Mouse (Mus musculus) heart, adult 2 months (tissue): ENCODE measurements around the gene Tmem170. TPM values are rescaled to one million over a fixed set of nuclear protein-coding genes. Genes with fewer than 3 reads are reported as not detected.

Experiments
- DNase-seq, 2 experiments: peaks; one replicate each; pipeline ENCODE4 v3.0.0; 2021
- H3K27ac ChIP-seq: fragments of 200-600 bp; 2 replicates; pipeline ENCODE4 v1.8.1; 2022
- H3K27me3 ChIP-seq: fragments of 200-500 bp; 2 replicates; pipeline ENCODE4 v1.6.1; 2012; ENCODE audit warnings: mild to moderate bottlenecking, low read length, inconsistent platforms, mixed read lengths; ENCODE audit not compliant: control insufficient read depth, insufficient read depth
- H3K36me3 ChIP-seq: fragments of 200-500 bp; 2 replicates; pipeline ENCODE4 v1.6.1; 2012; ENCODE audit warnings: low read length, inconsistent platforms; ENCODE audit not compliant: control insufficient read depth, insufficient read depth
- H3K4me1 ChIP-seq: fragments of 200-500 bp; 2 replicates; pipeline ENCODE4 v1.6.1; 2011; ENCODE audit warnings: low read length; ENCODE audit not compliant: control insufficient read depth, insufficient read depth
- H3K4me3 ChIP-seq: fragments of 200-600 bp; 2 replicates; pipeline ENCODE4 v1.8.1; 2022
- H3K79me2 ChIP-seq: fragments of 200-500 bp; replicated peaks from 2 replicates; pipeline ENCODE4 v1.6.1; 2012; ENCODE audit warnings: mild to moderate bottlenecking, inconsistent platforms, low read length, moderate library complexity, mixed read lengths; ENCODE audit not compliant: control insufficient read depth, insufficient read depth
- H3K9ac ChIP-seq: fragments of 200-500 bp; 2 replicates; pipeline ENCODE4 v1.6.1; 2012; ENCODE audit warnings: low read depth, mild to moderate bottlenecking, control low read depth, inconsistent platforms, low read length, mixed read lengths
- CTCF ChIP-seq: fragments of 200-600 bp; IDR thresholded peaks from 2 replicates; pipeline ENCODE4 v1.8.1; 2022; ENCODE audit warnings: antibody characterized with exemption, mild to moderate bottlenecking, moderate library complexity
- EP300 ChIP-seq: fragments of 200-500 bp; IDR thresholded peaks from 2 replicates; pipeline ENCODE4 v1.6.1; 2011; ENCODE audit warnings: low read depth, low read length, control low read depth; ENCODE audit not compliant: insufficient read depth
- POLR2A ChIP-seq: fragments of 200-500 bp; IDR thresholded peaks from 2 replicates; pipeline ENCODE4 v1.6.1; 2011; ENCODE audit warnings: mild to moderate bottlenecking, low read depth, low read length, control low read depth; ENCODE audit not compliant: insufficient read depth
- WGBS: fragments of 180-500 bp; shearing (Covaris S2); methylation state at CpG from one replicate; pipeline ENCODE4 v1.1.7; 2018; 5-methylcytosine and 5-hydroxymethylcytosine counted together
- intact Hi-C: fragments of 180-260 bp; cut with DNase I; formaldehyde crosslinking; loops from one replicate; pipeline ENCODE4 v1.15.1; 2025
- polyA plus RNA-seq: library from polyadenylated mRNA; depleted of rRNA; stranded (reverse); fragments of >200 nt; gene quantifications from 2 replicates; pipeline ENCODE4 v1.2.3, GENCODE M21; 2012
- total RNA-seq, 2 experiments: library from RNA; stranded (reverse); gene quantifications; 2 replicates each; pipeline ENCODE4 v1.2.3; 2021

Tmem170 gene
- total and polyA plus RNA-seq, 3 experiments, result 2.1 to 2.9 (median 2.7) TPM

DNA sequence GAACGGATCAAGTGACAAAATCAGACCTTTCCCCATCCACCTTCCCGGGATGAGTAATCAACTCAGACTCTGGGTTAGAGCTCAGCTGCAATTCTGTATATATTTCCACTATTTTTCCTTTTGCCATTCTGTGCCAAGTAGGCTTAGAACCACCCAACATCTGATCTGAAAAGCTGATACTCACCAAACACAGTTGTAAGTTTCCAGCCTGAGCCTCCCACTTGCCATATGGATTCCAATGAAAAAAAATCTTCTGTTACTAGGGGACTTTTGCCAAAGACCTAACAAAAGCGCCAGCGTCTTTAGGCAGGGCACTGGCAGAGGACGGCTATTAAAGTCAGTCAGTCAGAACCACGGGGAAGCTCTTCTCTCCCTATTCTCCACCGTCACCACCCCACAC is 35.0 kb upstream of the Tmem170 start:
- Histone ChIP-seq H3K27me3 (peaks cover 6% of the 10 kb centered on the region), H3K79me2 (no peaks in the 10 kb centered on the region), H3K36me3 (no peaks in the 10 kb centered on the region), H3K4me3 (no peak overlapping the region), H3K9ac (no peak overlapping the region), H3K4me1 (no peaks in the 10 kb centered on the region), H3K27ac (no peak overlapping the region)
- intact Hi-C loops, result no loop called here
- DNase-seq, result no peak
- WGBS, result 63% methylated on average over 7 of the region's 7 CpGs
- TF ChIP-seq POLR2A (no peak), EP300 (no peak), CTCF (no peak)

DNA sequence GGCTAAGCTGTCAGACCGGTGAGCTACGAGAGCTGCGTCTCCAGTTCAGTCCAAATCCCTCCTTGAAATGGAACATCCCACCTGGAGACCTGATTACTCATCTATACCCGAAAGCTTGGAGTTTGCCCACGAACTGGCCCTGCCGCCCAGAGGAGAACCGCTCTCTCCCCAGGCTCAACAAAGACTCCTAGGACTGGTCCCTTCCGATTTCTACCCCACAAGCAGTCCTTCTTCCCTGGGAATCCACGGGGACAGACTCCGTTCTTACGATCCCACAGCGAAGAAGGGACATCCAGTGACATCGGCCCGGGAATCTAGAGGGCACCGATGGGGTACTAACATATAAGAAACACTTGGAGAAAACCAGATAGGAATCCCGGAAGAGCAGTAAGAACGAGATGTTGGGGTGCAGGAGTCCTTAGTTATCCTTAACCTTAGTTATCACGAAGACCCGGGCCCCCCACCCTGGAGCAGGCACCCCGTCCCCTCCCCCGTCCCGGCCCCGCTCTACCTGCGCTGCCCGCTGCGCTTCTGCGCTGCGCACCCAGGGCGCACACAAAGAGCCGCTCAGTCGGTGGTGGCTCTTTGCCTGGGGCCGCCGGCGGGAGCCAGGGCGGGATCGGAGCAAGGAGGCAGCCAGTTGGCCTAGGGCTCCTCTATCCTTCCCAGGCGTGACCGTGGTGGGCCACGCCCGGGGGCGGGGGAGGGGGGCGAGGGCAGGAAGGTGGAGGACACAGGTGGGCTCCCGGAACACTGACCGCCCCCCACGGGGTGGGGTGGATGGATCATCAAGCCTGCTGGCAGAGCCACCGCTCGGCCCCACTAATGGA is 33.3 kb upstream of the Tmem170 start, which contains the start of gene Chst5:
Chst5 (minus strand) TSS at position 827 of the 830 bp plus-strand sequence.
- DNase-seq, result no peak
- TF ChIP-seq POLR2A (no peak), EP300 (no peak), CTCF (no peak)
- no peaks in the 10 kb centered on the region for H3K79me2 ChIP-seq
- peaks cover 6% of the 10 kb centered on the region for H3K27me3 ChIP-seq
- intact Hi-C loops, result no loop called here
- no peaks in the 10 kb centered on the region for H3K36me3 ChIP-seq
- WGBS, result 9% methylated on average over 47 of the region's 47 CpGs
- H3K4me1 ChIP-seq, result no peaks in the 10 kb centered on the region
- no peak within 1 kb of the TSS for H3K27ac ChIP-seq
- H3K9ac ChIP-seq, result no peak within 1 kb of the TSS
- no peak within 1 kb of the TSS for H3K4me3 ChIP-seq

DNA sequence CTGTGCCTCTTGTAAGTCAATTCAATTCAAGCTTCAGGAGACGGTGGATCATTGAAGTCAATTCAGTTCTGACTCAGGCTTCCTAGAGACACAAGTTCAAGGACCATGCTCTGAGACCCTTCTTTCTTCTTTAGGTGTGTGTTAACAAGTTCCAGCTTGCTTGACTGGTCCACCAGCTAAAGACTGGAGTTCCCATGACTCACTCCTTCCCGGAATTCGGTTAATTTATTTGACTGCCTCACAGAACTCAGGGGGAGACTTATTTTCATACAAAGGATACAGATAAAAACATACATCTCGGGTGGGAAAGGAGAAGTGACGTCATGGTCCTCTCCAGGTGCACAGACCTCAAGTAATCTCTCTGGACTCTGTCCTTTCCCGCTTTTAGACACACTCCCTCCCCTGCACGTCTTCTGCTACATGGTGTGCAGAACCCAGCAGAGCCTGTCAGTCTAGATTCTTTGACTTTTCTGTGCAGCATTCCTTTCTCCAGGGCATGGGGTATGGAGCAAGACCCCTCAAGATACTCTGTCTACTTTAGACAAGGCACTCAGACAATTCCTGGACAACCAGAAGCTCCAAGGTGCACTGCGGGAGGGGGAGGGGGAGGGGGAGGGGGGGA is 29.1 kb upstream of the Tmem170 start:
- WGBS, result 42% methylated on average over 7 of the region's 8 CpGs
- Histone ChIP-seq H3K79me2 (no peaks in the 10 kb centered on the region), H3K27me3 (peaks cover 5% of the 10 kb centered on the region), H3K4me1 (no peaks in the 10 kb centered on the region), H3K36me3 (no peaks in the 10 kb centered on the region), H3K27ac (no peak overlapping the region), H3K9ac (no peak overlapping the region), H3K4me3 (no peak overlapping the region)
- intact Hi-C loops, result no loop called here
- TF ChIP-seq POLR2A (no peak), EP300 (no peak), CTCF (no peak)
- no peak for DNase-seq

DNA sequence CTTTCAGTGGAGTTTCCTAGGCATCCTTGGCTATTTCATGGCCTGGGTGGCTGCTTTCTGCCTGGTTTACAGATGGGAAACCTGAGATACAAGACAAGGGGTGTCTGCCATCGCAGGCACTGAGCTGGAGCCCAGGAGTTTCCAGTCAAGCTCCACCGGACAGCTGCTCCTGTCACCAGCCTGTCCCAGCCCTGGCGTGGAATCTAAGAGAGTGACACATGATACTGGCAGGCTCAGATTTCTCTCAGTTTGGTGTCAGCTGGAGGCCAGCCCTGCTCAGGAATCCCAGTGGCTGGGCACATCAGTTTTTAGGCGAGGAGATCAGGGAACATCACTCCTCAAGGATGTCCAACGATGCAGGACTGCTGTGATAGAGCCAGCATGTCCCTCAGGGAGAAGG is 25.5 kb upstream of the Tmem170 start:
- intact Hi-C loops, result no loop called here
- TF ChIP-seq POLR2A (no peak), CTCF (no peak), EP300 (no peak)
- H3K27me3 ChIP-seq, result no peaks in the 10 kb centered on the region
- no peak overlapping the region for H3K27ac ChIP-seq
- no peaks in the 10 kb centered on the region for H3K4me1 ChIP-seq
- H3K4me3 ChIP-seq, result no peak overlapping the region
- H3K9ac ChIP-seq, result no peak overlapping the region
- 28% methylated on average over 5 of the region's 5 CpGs for WGBS
- no peaks in the 10 kb centered on the region for H3K79me2 ChIP-seq
- DNase-seq, result peak in 1 of 2 experiments; percentile 46
- H3K36me3 ChIP-seq, result no peaks in the 10 kb centered on the region

DNA sequence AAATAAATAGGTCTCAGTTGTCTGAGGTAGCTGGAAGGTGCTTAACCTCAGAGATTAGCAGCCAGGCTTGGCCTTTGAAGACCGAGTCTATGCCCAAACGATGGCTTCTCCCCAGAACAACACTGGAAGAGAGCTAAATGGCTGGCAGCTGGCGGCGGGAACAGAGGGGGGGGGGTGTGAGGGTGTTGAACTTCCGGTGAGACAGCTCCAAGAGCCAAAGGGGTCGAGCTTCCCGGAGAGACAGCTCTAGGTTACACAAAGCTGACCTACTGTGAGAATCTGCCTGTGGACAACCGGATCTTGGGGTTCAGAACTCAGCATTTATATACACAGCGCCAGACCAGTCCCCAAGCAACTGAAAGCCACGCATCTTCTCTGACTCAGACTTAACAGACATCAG is 22.0 kb upstream of the Tmem170 start:
- H3K27ac ChIP-seq, result no peak overlapping the region
- no peak for DNase-seq
- 43% methylated on average over 10 of the region's 10 CpGs for WGBS
- H3K4me3 ChIP-seq, result no peak overlapping the region
- intact Hi-C loops, result no loop called here
- H3K27me3 ChIP-seq, result no peaks in the 10 kb centered on the region
- H3K79me2 ChIP-seq, result no peaks in the 10 kb centered on the region
- no peaks in the 10 kb centered on the region for H3K4me1 ChIP-seq
- TF ChIP-seq CTCF, result no peak
- TF ChIP-seq POLR2A, result no peak
- TF ChIP-seq EP300, result no peak
- H3K9ac ChIP-seq, result no peak overlapping the region
- no peaks in the 10 kb centered on the region for H3K36me3 ChIP-seq

DNA sequence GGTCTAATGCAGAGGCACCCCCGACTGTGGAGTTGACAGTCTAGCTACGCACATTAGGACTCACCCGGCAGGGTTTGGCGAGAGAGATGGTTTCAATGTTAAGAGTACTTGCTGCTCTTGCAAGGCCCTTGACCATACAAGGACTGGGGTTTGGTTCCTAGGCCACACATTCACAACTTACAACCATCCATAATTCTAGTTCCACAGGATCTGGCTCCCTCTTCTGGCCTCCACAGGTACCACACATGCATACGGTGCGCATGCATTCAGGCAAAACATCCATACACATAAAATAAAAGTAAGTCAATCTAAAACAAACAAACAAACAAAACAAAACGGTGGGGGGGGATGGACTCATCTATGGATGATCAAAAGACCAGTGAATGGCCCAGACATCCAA is 18.4 kb upstream of the Tmem170 start:
- Histone ChIP-seq H3K9ac (no peak overlapping the region), H3K27me3 (peaks cover 7% of the 10 kb centered on the region), H3K36me3 (no peaks in the 10 kb centered on the region), H3K79me2 (no peaks in the 10 kb centered on the region), H3K27ac (no peak overlapping the region), H3K4me3 (no peak overlapping the region), H3K4me1 (no peaks in the 10 kb centered on the region)
- WGBS, result 88% methylated on average over 7 of the region's 7 CpGs
- intact Hi-C loops, result no loop called here
- TF ChIP-seq CTCF (peak; percentile 27; the same call in 1 of the 2 replicates), EP300 (no peak)
- DNase-seq, result no peak
